Mouse (Mus musculus) mouse embryonic stem cell (cell line): ENCODE measurements around the gene Amph.

Experiments used
- in situ Hi-C, 2 experiments: fragments of 300-500 bp; cut with MboI; formaldehyde crosslinking; loops; 1 replicate in 1 of 2; 3 replicates in 1 of 2; pipeline ENCODE4 v1.14.3; 2019 to 2020; ENCODE audit warnings: low sequenced_read_pairs in 2 of 2, low pct_unique_long_range_greater_than_20kb in 1 of 2, mixed read lengths in 1 of 2; ENCODE audit not compliant: unreplicated experiment in 1 of 2

Amph gene

DNA sequence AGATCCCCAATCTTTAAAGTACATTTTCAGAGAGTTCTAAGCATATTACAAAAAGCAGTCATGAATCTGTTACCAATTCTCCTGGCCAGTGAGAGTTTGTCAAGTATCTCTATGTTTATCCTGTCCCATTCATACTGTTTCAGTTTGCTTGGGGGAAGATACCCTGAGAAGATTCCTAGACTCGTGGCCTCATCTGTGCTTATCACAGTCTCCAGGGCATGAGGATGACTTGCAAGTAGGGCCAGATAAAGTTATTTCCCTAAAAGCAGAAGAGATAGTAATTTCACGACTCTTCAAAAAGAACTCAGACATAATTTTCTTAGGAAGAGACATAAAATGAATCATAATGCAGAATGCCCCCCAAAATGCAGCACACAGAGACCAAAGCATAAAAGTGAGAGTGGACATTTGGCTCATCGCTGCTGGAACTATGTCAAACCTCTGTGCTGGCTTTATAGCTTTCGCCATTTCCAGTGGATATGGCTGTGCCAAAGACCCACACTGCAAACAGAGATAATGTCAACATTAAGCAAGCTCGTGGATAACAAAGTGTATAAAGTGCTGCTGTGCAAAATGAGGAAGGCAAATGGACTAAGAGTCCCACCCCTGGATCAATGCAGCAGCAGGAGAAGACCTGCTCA lies 179.0 kb downstream of the Amph start:
- in situ Hi-C loops = no loop called here

DNA sequence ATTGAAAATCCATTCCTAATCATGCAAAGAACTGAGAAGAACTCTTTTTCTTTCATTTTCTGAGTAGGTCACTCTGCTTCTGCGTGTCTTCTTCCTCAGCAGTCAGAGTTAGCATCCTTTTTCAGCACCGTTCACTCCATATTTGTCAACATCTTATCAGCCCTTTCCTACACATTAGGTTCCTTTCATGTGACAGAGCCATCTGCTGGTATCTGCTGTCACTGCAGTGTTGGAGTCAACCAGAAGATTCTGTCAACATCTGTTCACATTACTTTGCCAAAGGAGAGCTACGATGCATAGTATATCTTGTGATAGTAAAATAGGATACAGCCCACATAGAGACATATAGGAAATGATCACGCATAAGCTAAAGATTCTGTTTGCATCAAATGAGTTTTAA lies 185.8 kb downstream of the Amph start:
- in situ Hi-C loops = no loop called here

DNA sequence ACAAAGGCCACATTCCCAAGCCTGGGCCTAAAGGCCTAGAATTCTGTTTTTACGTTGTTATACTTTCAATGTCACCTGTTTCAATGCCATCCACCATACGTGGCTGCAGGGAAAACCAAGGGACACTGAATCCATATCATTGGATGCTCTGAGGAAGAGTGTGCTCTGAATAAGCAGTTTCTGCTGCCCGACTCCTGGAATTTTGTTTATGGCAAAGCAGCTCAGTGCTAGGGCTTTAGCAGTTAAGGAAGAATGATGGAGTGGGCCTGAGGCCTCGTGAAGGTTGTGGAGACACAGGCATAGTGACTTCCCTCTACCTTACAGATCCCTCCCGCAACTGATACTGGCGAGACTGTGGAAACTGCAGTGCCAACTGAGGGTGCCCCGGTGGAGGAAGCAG lies 189.2 kb downstream of the Amph start:
- in situ Hi-C loops = no loop called here

DNA sequence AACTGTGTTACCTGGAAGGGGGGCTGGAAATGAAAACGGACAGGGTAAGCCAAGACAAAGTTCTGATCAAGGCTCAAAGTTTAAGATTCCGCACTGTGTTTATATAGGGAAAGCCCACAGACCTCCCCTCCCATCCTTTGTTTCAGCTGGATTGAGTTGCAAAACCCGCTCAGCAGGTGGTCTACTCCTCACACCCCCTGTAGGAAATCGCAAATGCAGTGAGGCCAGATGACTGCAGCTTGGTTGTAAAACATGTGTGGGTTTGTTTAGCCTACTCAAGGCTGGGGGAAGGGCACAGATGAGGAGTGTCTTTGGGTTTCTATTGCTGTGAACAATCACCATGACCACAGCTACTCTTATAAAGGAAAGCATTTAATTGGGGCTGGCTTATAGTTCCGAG lies 189.9 kb downstream of the Amph start:
- in situ Hi-C loops = no loop called here

GRCm38 (mm10) chr13:19138550-19138949 lies 190.5 kb downstream of the Amph start:
- in situ Hi-C loops = no loop called here

- in situ Hi-C loops = no loop called here
Observed at GRCm38 (mm10) chr13:19139104-19139503, 191.1 kb downstream of the Amph start.

- in situ Hi-C loops = no loop called here
Observed at GRCm38 (mm10) chr13:19139771-19140170, 191.8 kb downstream of the Amph start.

DNA sequence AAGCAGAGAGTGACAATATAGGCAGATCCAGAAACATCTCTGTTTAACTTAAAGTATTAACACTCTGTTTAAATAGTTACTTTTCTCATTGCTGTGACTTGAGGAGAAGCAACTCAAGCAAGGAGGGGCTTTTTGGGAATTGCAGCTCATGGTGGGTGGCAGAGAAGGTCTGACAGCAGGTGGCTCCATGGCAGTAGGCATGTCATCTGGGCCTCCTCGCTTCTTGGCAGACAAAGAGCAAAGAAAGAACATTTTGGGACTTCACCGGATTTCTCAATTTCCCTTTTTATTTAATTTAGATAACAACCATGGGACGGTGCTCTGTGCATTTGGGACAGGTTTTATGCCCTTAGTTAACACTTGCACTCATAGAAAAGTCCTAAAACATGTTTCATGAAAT lies 195.8 kb downstream of the Amph start:
- in situ Hi-C loops = no loop called here

- in situ Hi-C loops = no loop called here
Observed at GRCm38 (mm10) chr13:19147468-19147867, 199.5 kb downstream of the Amph start.

DNA sequence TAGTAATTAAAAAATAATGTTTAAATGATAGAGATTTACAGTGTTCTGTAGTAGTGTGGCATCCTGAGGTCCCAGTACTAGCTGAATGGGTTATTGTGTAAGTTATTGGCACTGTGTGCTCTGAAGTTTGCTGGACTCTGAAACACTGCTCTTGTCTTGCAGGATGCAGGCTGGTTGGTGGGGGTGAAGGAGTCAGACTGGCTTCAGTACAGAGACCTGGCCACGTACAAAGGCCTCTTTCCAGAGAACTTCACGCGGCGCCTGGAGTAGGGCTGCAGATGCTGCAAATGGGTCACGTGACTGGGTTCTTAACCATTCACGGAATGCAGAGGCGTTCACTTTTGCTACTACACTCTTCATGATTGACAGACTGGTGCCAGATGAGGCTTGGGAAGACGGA lies 201.6 kb downstream of the Amph start:
- in situ Hi-C loops = no loop called here

GRCm38 (mm10) chr13:19150438-19151301 lies 202.7 kb downstream of the Amph start:
- in situ Hi-C loops = loop anchor here in 1 of 2 experiments (25.0 kb wide), 1 partner anchor 487 kb away; no protein-coding TSS in a partner anchor

DNA sequence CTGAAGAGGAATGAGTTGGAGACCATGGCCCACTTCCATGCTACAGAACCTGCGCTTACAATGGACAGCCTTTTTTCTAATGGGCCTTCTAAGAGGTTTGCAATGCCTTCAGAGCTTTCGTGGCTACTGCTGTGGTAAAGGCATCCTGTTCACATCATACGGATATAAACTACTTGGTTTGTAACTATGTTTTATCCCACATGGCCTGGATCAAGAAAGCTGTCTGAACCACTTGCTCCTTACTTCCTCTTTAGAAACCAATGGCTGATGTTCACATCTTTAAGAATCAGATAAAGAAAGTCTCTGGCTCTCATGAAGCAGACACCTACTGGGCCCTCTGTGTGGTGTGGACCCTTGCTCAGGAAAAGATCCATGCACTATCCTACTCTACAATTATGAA lies 204.1 kb downstream of the Amph start:
- in situ Hi-C loops = loop anchor here in 1 of 2 experiments (25.0 kb wide), 1 partner anchor 485 kb away; no protein-coding TSS in a partner anchor

GRCm38 (mm10) chr13:19158484-19158883 lies 210.5 kb downstream of the Amph start:
- in situ Hi-C loops = loop anchor here in 1 of 2 experiments (25.0 kb wide), 1 partner anchor 479 kb away; no protein-coding TSS in a partner anchor

- in situ Hi-C loops = loop anchor here in 1 of 2 experiments (25.0 kb wide), 1 partner anchor 477 kb away; no protein-coding TSS in a partner anchor
Observed at GRCm38 (mm10) chr13:19160616-19161015, 212.6 kb downstream of the Amph start.

GRCm38 (mm10) chr13:19161111-19161510 lies 213.1 kb downstream of the Amph start:
- in situ Hi-C loops = loop anchor here in 1 of 2 experiments (25.0 kb wide), 1 partner anchor 476 kb away; no protein-coding TSS in a partner anchor

DNA sequence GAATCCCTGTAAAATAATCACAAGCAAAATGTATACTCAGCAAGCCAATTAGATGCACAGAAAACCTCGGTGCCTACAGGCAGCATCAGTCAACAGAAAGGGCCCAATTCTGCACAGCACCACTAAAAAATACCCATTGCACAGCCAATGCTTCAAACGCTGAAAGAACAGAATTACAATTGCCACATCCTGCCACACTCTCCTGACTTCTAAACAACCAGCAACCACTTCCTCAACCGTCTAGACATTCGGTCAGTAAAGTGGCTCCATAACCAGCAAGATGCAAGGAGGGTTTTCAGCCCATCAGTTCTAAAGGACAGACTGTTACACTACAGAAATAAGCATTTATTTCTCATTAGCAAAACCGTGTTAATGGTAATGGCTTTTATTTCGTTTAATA lies 214.1 kb downstream of the Amph start:
- in situ Hi-C loops = loop anchor here in 1 of 2 experiments (25.0 kb wide), 1 partner anchor 475 kb away; no protein-coding TSS in a partner anchor

- in situ Hi-C loops = no loop called here
Observed at GRCm38 (mm10) chr13:19177662-19178259, 229.8 kb downstream of the Amph start.

GRCm38 (mm10) chr13:19178351-19178750 lies 230.3 kb downstream of the Amph start:
- in situ Hi-C loops = no loop called here

GRCm38 (mm10) chr13:19182259-19182658 lies 234.3 kb downstream of the Amph start:
- in situ Hi-C loops = no loop called here
